Mouse (Mus musculus) ES-E14 (cell line): Measurements from ENCODE around the gene Sohlh2. TPM values are rescaled to one million over a fixed set of nuclear protein-coding genes. Genes with fewer than 3 reads are reported as not detected.

ENCODE experiments used
- DNase-seq: peaks from one replicate; pipeline ENCODE4 v3.0.0-alpha.2; 2013; ENCODE audit warnings: low read depth, low spot score
- H3K27ac ChIP-seq: 2 replicates; pipeline ENCODE4 v1.5.1; 2012; ENCODE audit warnings: low read depth, mild to moderate bottlenecking, low read length, moderate library complexity, mixed read lengths; ENCODE audit not compliant: poor library complexity, insufficient read depth, severe bottlenecking
- H3K36me3 ChIP-seq: 2 replicates; pipeline ENCODE4 v1.6.1; 2012; ENCODE audit warnings: mild to moderate bottlenecking, low read length, moderate library complexity, mixed read lengths; ENCODE audit not compliant: control insufficient read depth, poor library complexity, insufficient read depth, severe bottlenecking
- H3K4me1 ChIP-seq, 2 experiments: fragments of 150-350 bp in 1 of 2; sonication (generic) in 1 of 2; 2 replicates each; pipeline ENCODE4 v1.6.1; 2012; ENCODE audit warnings: low read length in 2 of 2, mild to moderate bottlenecking in 1 of 2, mixed read lengths in 1 of 2; ENCODE audit not compliant: control insufficient read depth in 2 of 2, insufficient read depth in 2 of 2, poor library complexity in 1 of 2
- H3K4me3 ChIP-seq, 2 experiments: fragments of 150-350 bp in 1 of 2; sonication (generic) in 1 of 2; 2 replicates each; pipeline ENCODE4 v1.5.1; 2012; ENCODE audit warnings: low read length in 2 of 2, low read depth in 1 of 2, mild to moderate bottlenecking in 1 of 2, mixed read lengths in 1 of 2; ENCODE audit not compliant: insufficient read depth in 1 of 2, poor library complexity in 1 of 2, severe bottlenecking in 1 of 2
- H3K9ac ChIP-seq: 2 replicates; pipeline ENCODE4 v1.6.1; 2012; ENCODE audit warnings: low read depth, mild to moderate bottlenecking, low read length, mixed read lengths; ENCODE audit not compliant: poor library complexity, insufficient read depth, severe bottlenecking
- H3K9me3 ChIP-seq: fragments of 150-350 bp; sonication (generic); 2 replicates; pipeline ENCODE4 v1.6.1; 2012; ENCODE audit warnings: low read depth, mild to moderate bottlenecking, low read length; ENCODE audit not compliant: control insufficient read depth, insufficient read depth
- CHD2 ChIP-seq: IDR thresholded peaks from 2 replicates; pipeline ENCODE4 v1.6.1; 2014; ENCODE audit warnings: mild to moderate bottlenecking, low read depth, low read length, inconsistent platforms
- HCFC1 ChIP-seq: IDR thresholded peaks from 2 replicates; pipeline ENCODE4 v1.6.1; 2012; ENCODE audit warnings: low read length, inconsistent platforms, borderline replicate concordance; ENCODE audit not compliant: insufficient read depth
- MAFK ChIP-seq: IDR thresholded peaks from 2 replicates; pipeline ENCODE4 v1.6.1; 2014; ENCODE audit warnings: mild to moderate bottlenecking, low read depth, low read length, inconsistent platforms; ENCODE audit not compliant: insufficient read depth
- ZC3H11A ChIP-seq: IDR thresholded peaks from 2 replicates; pipeline ENCODE4 v1.6.1; 2012; ENCODE audit warnings: low read depth, mild to moderate bottlenecking, inconsistent platforms, low read length, borderline replicate concordance
- ZNF384 ChIP-seq: IDR thresholded peaks from 2 replicates; pipeline ENCODE4 v1.6.1; 2012; ENCODE audit warnings: low read depth, low read length, inconsistent platforms
- in situ Hi-C, 2 experiments: fragments of 600-800 bp; cut with MboI; formaldehyde crosslinking; loops; one replicate each; pipeline ENCODE4 v1.15.1; 2025; ENCODE audit warnings: low sequenced_read_pairs in 2 of 2, inconsistent platforms in 1 of 2; ENCODE audit not compliant: unreplicated experiment in 2 of 2
- total RNA-seq: library from RNA; depleted of rRNA; stranded (reverse); fragments of 300-350 nt; gene quantifications from 2 replicates; pipeline ENCODE4 v1.2.3, GENCODE M21; 2012

Sohlh2 gene
- total RNA-seq, 1 experiment = 14.1 TPM

- no peaks in the 10 kb centered on the region for H3K4me1 ChIP-seq
- H3K27ac ChIP-seq = no peak overlapping the region
- H3K4me3 ChIP-seq = no peak overlapping the region
- no peak overlapping the region for H3K9ac ChIP-seq
- DNase-seq = peak; percentile 11
- in situ Hi-C loops = no loop called here
- H3K36me3 ChIP-seq = no peaks in the 10 kb centered on the region
- H3K9me3 ChIP-seq = no peaks in the 10 kb centered on the region
- no peak for TF ChIP-seq ZC3H11A
- no peak for TF ChIP-seq HCFC1
- no peak for TF ChIP-seq ZNF384
- TF ChIP-seq MAFK = no peak
- TF ChIP-seq CHD2 = no peak
Measured at GRCm38 (mm10) chr3:55226501-55227213, 44.8 kb downstream of the Sohlh2 start.

DNA sequence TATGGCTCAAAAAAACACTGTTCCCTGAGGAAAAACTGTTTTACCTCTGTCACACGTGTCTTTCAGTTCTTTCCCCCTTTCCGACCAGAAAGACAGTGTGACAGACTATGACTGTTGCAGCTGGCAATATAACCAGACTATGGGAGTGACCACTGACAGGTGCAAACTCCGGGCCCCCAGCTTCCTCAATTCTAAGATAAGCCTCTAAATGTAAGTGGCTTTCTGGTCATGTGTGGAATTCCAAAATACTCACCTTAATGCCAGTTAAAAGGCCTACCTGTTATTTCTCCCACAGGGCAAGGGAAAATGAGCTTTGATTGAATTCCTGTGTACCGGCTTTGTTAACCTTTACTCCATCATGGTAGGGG, 45.4 kb downstream of the Sohlh2 start:
- no peak overlapping the region for H3K4me3 ChIP-seq
- no peak for DNase-seq
- no peaks in the 10 kb centered on the region for H3K9me3 ChIP-seq
- TF ChIP-seq CHD2 (no peak), ZNF384 (no peak), HCFC1 (no peak), ZC3H11A (no peak), MAFK (no peak)
- H3K4me1 ChIP-seq = no peaks in the 10 kb centered on the region
- no peak overlapping the region for H3K9ac ChIP-seq
- H3K27ac ChIP-seq = no peak overlapping the region
- no peaks in the 10 kb centered on the region for H3K36me3 ChIP-seq
- in situ Hi-C loops = no loop called here

DNA sequence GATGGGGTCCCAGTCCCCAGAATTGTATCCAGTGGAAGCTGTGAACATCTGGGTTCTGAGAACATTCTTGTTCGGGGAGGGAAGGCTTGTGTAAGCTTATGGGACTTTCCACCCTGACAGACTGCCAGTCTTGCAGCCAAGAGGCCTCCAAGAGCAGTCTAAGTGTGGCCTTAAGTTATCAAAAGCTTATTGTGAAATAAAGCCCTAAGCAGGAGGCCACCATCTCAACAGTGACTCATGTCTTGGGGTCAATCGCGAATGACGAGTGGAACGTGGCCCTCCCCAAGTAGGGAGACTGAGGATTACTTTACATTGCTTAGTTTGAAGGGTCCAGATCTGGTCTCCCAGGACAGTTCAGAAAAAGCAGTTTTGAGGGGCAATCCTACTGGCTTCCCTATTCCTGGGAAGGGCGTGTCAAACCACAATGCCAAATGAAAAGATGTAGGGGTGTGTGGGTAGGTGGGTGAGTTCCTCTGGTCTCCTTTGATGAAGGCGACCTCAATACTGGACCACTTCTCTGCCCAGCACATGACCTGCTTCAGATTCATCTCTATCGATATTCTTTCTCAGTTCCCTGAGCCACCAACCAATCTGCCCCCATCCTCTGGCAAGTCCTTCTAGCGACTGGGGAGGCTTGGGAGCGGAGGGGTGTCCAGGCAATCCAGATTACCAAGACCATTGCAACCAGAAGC, 60.0 kb downstream of the Sohlh2 start, which contains the start of gene Dclk1:
TSS of gene Dclk1 (plus strand) at position 635 of the 692 bp plus-strand sequence.
- in situ Hi-C loops = no loop called here
- peak within 1 kb of the TSS; percentile 29; the same call in 1 of the 2 replicates for H3K9ac ChIP-seq
- H3K9me3 ChIP-seq = no peaks in the 10 kb centered on the region

GRCm38 (mm10) chr3:55242422-55243055, 60.7 kb downstream of the Sohlh2 start:
- TF ChIP-seq CHD2 = no peak
- no peak for TF ChIP-seq ZC3H11A
- no peak for TF ChIP-seq ZNF384
- TF ChIP-seq MAFK = no peak
- no peak for TF ChIP-seq HCFC1
- Histone ChIP-seq H3K4me3 (peak overlapping the region; percentile 58 to 71), H3K27ac (no peak overlapping the region), H3K9ac (peak overlapping the region; percentile 29; the same call in 1 of the 2 replicates), H3K4me1 (no peaks in the 10 kb centered on the region), H3K9me3 (no peaks in the 10 kb centered on the region), H3K36me3 (no peaks in the 10 kb centered on the region)
- in situ Hi-C loops = no loop called here
- DNase-seq = peak; percentile 45

More for the DNA sequence above, 60.0 kb downstream of the Sohlh2 start, which contains the start of gene Dclk1:
- TF ChIP-seq ZNF384 = no peak
- TF ChIP-seq MAFK = no peak
- no peak for TF ChIP-seq CHD2
- TF ChIP-seq HCFC1 = no peak
- TF ChIP-seq ZC3H11A = no peak
- DNase-seq = no peak
- Histone ChIP-seq H3K4me1 (peaks cover 0 to 2% of the 10 kb centered on the region in 2 experiments; a peak in 2 of 4 replicates), H3K36me3 (no peaks in the 10 kb centered on the region), H3K4me3 (peak within 1 kb of the TSS; percentile 58 to 71), H3K27ac (no peak within 1 kb of the TSS)
